Mouse (Mus musculus) C3H10T1/2 (cell line): ENCODE results near the gene Cyp2b9. TPM values are rescaled to one million over a fixed set of nuclear protein-coding genes. Genes with fewer than 3 reads are reported as not detected.

Experiments used
- polyA plus RNA-seq, 2 experiments: library from polyadenylated mRNA; unstranded; fragments of >200 nt; fragmentation: generic; extraction: Trizol; gene quantifications; one replicate each; pipeline ENCODE4 v1.2.1; 2012; ENCODE audit warnings: missing spikeins in 2 of 2

The Cyp2b9 gene
- polyA plus RNA-seq = not detected

GRCm38 (mm10) chr7:26173111-26173510 lies at the start of gene Cyp2b9:
Gene Cyp2b9, plus strand, starts transcription at chr7:26173411.

GRCm38 (mm10) chr7:26260034-26260433 lies 86.8 kb downstream of the Cyp2b9 start, which contains the start of gene Vmn1r184:
Gene Vmn1r184, plus strand, starts transcription at chr7:26260334.

Other genes with a start within 250 kb of the Cyp2b9 start
- under 1 TPM; 0.02 to 0.09 TPM for gene Cyp2b13, start 111.9 kb upstream of the Cyp2b9 start, polyA plus RNA-seq
- not detected for gene Vmn1r184, start 86.9 kb downstream of the Cyp2b9 start, polyA plus RNA-seq
- not detected for gene Cyp2a4, start 133.8 kb downstream of the Cyp2b9 start, polyA plus RNA-seq
- gene Nlrp9c, start 230.3 kb downstream of the Cyp2b9 start, polyA plus RNA-seq = not detected